ENCODE assay signal across 19 mouse cellular contexts in the genomic region with DNA sequence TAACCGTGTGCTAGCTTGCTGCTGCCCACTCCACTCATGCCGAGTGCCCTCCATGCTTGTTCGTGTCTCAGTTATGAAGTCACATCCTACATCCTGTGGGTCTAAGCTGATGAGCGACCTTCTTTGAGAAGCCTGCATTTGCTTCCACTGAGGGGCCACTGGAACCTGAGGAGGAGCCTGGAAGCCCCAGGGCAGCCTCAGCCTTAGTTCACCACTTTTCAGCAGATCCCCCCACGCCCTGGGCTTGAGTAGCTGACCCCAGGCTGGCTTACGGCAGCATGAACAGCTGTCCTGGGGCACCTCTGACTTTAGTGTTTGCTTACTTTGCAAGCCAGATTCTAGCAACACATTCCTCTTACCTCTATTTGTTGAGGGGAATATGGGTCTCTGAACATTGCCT. TPM values are rescaled to one million over a fixed set of nuclear protein-coding genes. Genes with fewer than 3 reads are reported as not detected.
"Had no signal": no experiment of that assay in that cellular context is flagged by ENCODE, and none has a peak within 500 bp of the region (broad histone marks: within the 10 kb centered on the region; RNA-seq: fewer than 3 reads in every experiment).

No protein-coding gene starts in this region.

- H3K4me3 ChIP-seq: midbrain, embryonic 10.5 days; midbrain, embryonic 12.5 days; myocyte; neural tube, embryonic 13.5 days; neural tube, embryonic 15.5 days had no signal

- H3K27me3 ChIP-seq: midbrain, embryonic 12.5 days; neural tube, embryonic 13.5 days; neural tube, embryonic 15.5 days had no signal

- H3K27ac ChIP-seq: midbrain, embryonic 10.5 days; midbrain, embryonic 12.5 days; neural tube, embryonic 13.5 days; neural tube, embryonic 15.5 days had no signal

- H3K9ac ChIP-seq: lung, embryonic 14.5 days; midbrain, embryonic 12.5 days; neural tube, embryonic 13.5 days; neural tube, embryonic 15.5 days had no signal

- H3K9me3 ChIP-seq: midbrain, embryonic 10.5 days; midbrain, embryonic 12.5 days; neural tube, embryonic 13.5 days; neural tube, embryonic 15.5 days had no signal

- H3K4me1 ChIP-seq: midbrain, embryonic 10.5 days; midbrain, embryonic 12.5 days; neural tube, embryonic 13.5 days; neural tube, embryonic 15.5 days had no signal

- DNase-seq: lung, adult 18-20 months; lung, embryonic 14.5 days; lung, postnatal 10 days; lung, postnatal 4 days; midbrain, embryonic 14.5 days; retina, postnatal 1 day; right cerebral cortex, adult 18-20 months; right cerebral cortex, postnatal 25 days; right cerebral cortex, postnatal 4 days; spleen, adult 18-20 months; thymus, adult 2 months; thymus, postnatal 25 days; thymus, postnatal 4 days had no signal

RNA-seq across cellular contexts. Expression of gene Shisa2, which starts 58.4 kb away (rescaled TPM):
- total RNA-seq: megakaryocyte-erythroid progenitor cell, adult 5-6 weeks had no signal
